Mouse (Mus musculus): Measurements from ENCODE around the gene Pum1.
"Not testable (repeated sequence)": the region's sequence is repeated elsewhere in the genome, so short reads cannot be mapped to it uniquely, and the experiment has no call there.

Gene Pum1

GRCm38 (mm10) chr4:130662979-130663725, at the start of gene Pum1:
Gene Pum1, plus strand, starts transcription at chr4:130663321.
- peak; percentile 95 to 97 for DNase-seq

GRCm38 (mm10) chr4:130629391-130629790, 33.7 kb upstream of the Pum1 start:
- DNase-seq: peak; percentile 55 to 66

GRCm38 (mm10) chr4:130630232-130630847, 32.8 kb upstream of the Pum1 start:
- DNase-seq: peak; percentile 43 to 45

GRCm38 (mm10) chr4:130635076-130635475, 28.0 kb upstream of the Pum1 start:
- DNase-seq: not testable (repeated sequence)

GRCm38 (mm10) chr4:130636761-130637160, 26.4 kb upstream of the Pum1 start:
- DNase-seq: no peak

GRCm38 (mm10) chr4:130637488-130638422, 25.4 kb upstream of the Pum1 start:
- DNase-seq: peak; percentile 54 to 78

GRCm38 (mm10) chr4:130640031-130640717, 22.9 kb upstream of the Pum1 start:
- DNase-seq: peak; percentile 82 to 93

- no peak for DNase-seq
Observed at GRCm38 (mm10) chr4:130642468-130642867, 20.7 kb upstream of the Pum1 start.

GRCm38 (mm10) chr4:130645426-130645825, 17.7 kb upstream of the Pum1 start:
- no peak for DNase-seq

- DNase-seq: peak; percentile 40 to 54
Observed at GRCm38 (mm10) chr4:130651286-130651685, 11.8 kb upstream of the Pum1 start.

GRCm38 (mm10) chr4:130652546-130652945, 10.6 kb upstream of the Pum1 start:
- no peak for DNase-seq

- no peak for DNase-seq
Observed at GRCm38 (mm10) chr4:130657820-130658565, 5.1 kb upstream of the Pum1 start.

- no peak for DNase-seq
Observed at GRCm38 (mm10) chr4:130659470-130659869, 3.7 kb upstream of the Pum1 start.

GRCm38 (mm10) chr4:130660106-130660505, 3.0 kb upstream of the Pum1 start:
- no peak for DNase-seq

- no peak for DNase-seq
Observed at GRCm38 (mm10) chr4:130661151-130661550, 2.0 kb upstream of the Pum1 start.

GRCm38 (mm10) chr4:130662305-130662704, 816 bp upstream of the Pum1 start:
- DNase-seq: not testable (repeated sequence)

- peak; percentile 17 to 51 for DNase-seq
Observed at GRCm38 (mm10) chr4:130663810-130664401, 785 bp downstream of the Pum1 start.

GRCm38 (mm10) chr4:130664414-130665029, 1.4 kb downstream of the Pum1 start:
- DNase-seq: no peak

- no peak for DNase-seq
Observed at GRCm38 (mm10) chr4:130665176-130665575, 2.1 kb downstream of the Pum1 start.

- DNase-seq: peak in 1 of 2 experiments; percentile 21
Observed at GRCm38 (mm10) chr4:130667686-130668085, 4.6 kb downstream of the Pum1 start.

- DNase-seq: peak in 1 of 2 experiments; percentile 20
Observed at GRCm38 (mm10) chr4:130668541-130668940, 5.4 kb downstream of the Pum1 start.
